Mouse (Mus musculus) adrenal gland (tissue): Measurements from ENCODE around the gene Oxt.
"Not testable (repeated sequence)": the region's sequence is repeated elsewhere in the genome, so short reads cannot be mapped to it uniquely, and the experiment has no call there.

Source experiments
- intact Hi-C: fragments of 180-260 bp; cut with DNase I; formaldehyde crosslinking; loops from one replicate; pipeline ENCODE4 v1.15.1; 2025
- long read RNA-seq, 2 experiments: library from polyadenylated mRNA; unstranded; transcript quantifications; one replicate each; pipeline ENCODE4 v2.0.0; 2020; ENCODE audit warnings: borderline replicate concordance in 1 of 2; ENCODE audit not compliant: insufficient replicate concordance in 1 of 2

Gene Oxt
- long read RNA-seq, experiment 1: 0 reads
- long read RNA-seq, experiment 2: 0 reads

GRCm38 (mm10) chr2:130575873-130576272 is at the start of gene Oxt:
Oxt (plus strand) TSS chr2:130576173.
- intact Hi-C loops: no loop called here

- intact Hi-C loops: no loop called here
Measured at GRCm38 (mm10) chr2:130528457-130528856, 47.5 kb upstream of the Oxt start.

- intact Hi-C loops: no loop called here
Measured at GRCm38 (mm10) chr2:130529290-130529689, 46.7 kb upstream of the Oxt start.

GRCm38 (mm10) chr2:130529925-130530324 is 46.0 kb upstream of the Oxt start:
- intact Hi-C loops: no loop called here

- intact Hi-C loops: no loop called here
Measured at GRCm38 (mm10) chr2:130532201-130532600, 43.8 kb upstream of the Oxt start.

- intact Hi-C loops: no loop called here
Measured at GRCm38 (mm10) chr2:130535017-130535416, 41.0 kb upstream of the Oxt start.

- intact Hi-C loops: no loop called here
Measured at GRCm38 (mm10) chr2:130536890-130537289, 39.1 kb upstream of the Oxt start.

GRCm38 (mm10) chr2:130538876-130539546 is 37.0 kb upstream of the Oxt start:
- intact Hi-C loops: no loop called here

GRCm38 (mm10) chr2:130540266-130540665 is 35.7 kb upstream of the Oxt start:
- intact Hi-C loops: no loop called here

- intact Hi-C loops: no loop called here
Measured at GRCm38 (mm10) chr2:130546957-130547356, 29.0 kb upstream of the Oxt start.

- intact Hi-C loops: no loop called here
Measured at GRCm38 (mm10) chr2:130554841-130555240, 21.1 kb upstream of the Oxt start.

GRCm38 (mm10) chr2:130556292-130556691 is 19.7 kb upstream of the Oxt start:
- intact Hi-C loops: no loop called here

GRCm38 (mm10) chr2:130557462-130557861 is 18.5 kb upstream of the Oxt start:
- intact Hi-C loops: no loop called here

GRCm38 (mm10) chr2:130558015-130558414 is 18.0 kb upstream of the Oxt start:
- intact Hi-C loops: no loop called here

- intact Hi-C loops: no loop called here
Measured at GRCm38 (mm10) chr2:130563212-130564055, 12.5 kb upstream of the Oxt start, which contains the start of gene Mrps26. Mrps26 (plus strand) TSS chr2:130563742.

- intact Hi-C loops: no loop called here
Measured at GRCm38 (mm10) chr2:130564063-130564462, 11.9 kb upstream of the Oxt start.

- intact Hi-C loops: no loop called here
Measured at GRCm38 (mm10) chr2:130564983-130565382, 11.0 kb upstream of the Oxt start.

GRCm38 (mm10) chr2:130568921-130569320 is 7.1 kb upstream of the Oxt start:
- intact Hi-C loops: no loop called here

- intact Hi-C loops: no loop called here
Measured at GRCm38 (mm10) chr2:130569926-130570325, 6.0 kb upstream of the Oxt start.

- intact Hi-C loops: no loop called here
Measured at GRCm38 (mm10) chr2:130574960-130575359, 1.0 kb upstream of the Oxt start.

GRCm38 (mm10) chr2:130576564-130576963 is 591 bp downstream of the Oxt start:
- intact Hi-C loops: not testable (repeated sequence)

GRCm38 (mm10) chr2:130577021-130577420 is 1.0 kb downstream of the Oxt start:
- intact Hi-C loops: no loop called here
